Mouse (Mus musculus) 416B (cell line): ENCODE measurements around the gene Stat2.

Experiments used
- DNase-seq: peaks from one replicate; pipeline ENCODE4 v3.0.0; 2011; ENCODE audit warnings: low read depth

Gene Stat2

GRCm38 (mm10) chr10:128298243-128298642 lies 27.9 kb downstream of the Stat2 start:
- DNase-seq = peak; percentile 81

- DNase-seq = peak; percentile 26
Measured at GRCm38 (mm10) chr10:128298702-128299171, 28.4 kb downstream of the Stat2 start, which contains the start of gene Il23a. Gene Il23a (minus strand): TSS chr10:128298752.

- DNase-seq = peak; percentile 33
Measured at GRCm38 (mm10) chr10:128302357-128302756, 32.0 kb downstream of the Stat2 start.

GRCm38 (mm10) chr10:128302785-128303125 lies 32.4 kb downstream of the Stat2 start:
- no peak for DNase-seq

- DNase-seq = peak; percentile 100
Measured at GRCm38 (mm10) chr10:128303126-128304021, 33.0 kb downstream of the Stat2 start, which contains the start of gene Pan2. Gene Pan2 (plus strand): TSS chr10:128303335.

GRCm38 (mm10) chr10:128309654-128310053 lies 39.3 kb downstream of the Stat2 start:
- DNase-seq = no peak

GRCm38 (mm10) chr10:128310177-128310576 lies 39.8 kb downstream of the Stat2 start:
- no peak for DNase-seq

- DNase-seq = no peak
Measured at GRCm38 (mm10) chr10:128310902-128311301, 40.5 kb downstream of the Stat2 start.

GRCm38 (mm10) chr10:128315578-128315977 lies 45.2 kb downstream of the Stat2 start:
- DNase-seq = no peak

GRCm38 (mm10) chr10:128321641-128322040 lies 51.3 kb downstream of the Stat2 start:
- DNase-seq = no peak

GRCm38 (mm10) chr10:128322141-128323108 lies 52.1 kb downstream of the Stat2 start, which contains the start of gene Cnpy2:
Gene Cnpy2 (plus strand): TSS chr10:128322459.
- peak; percentile 94 for DNase-seq

GRCm38 (mm10) chr10:128323516-128323915 lies 53.2 kb downstream of the Stat2 start:
- DNase-seq = peak; percentile 59

GRCm38 (mm10) chr10:128326825-128327224 lies 56.5 kb downstream of the Stat2 start:
- no peak for DNase-seq

- DNase-seq = peak; percentile 53
Measured at GRCm38 (mm10) chr10:128327610-128328009, 57.3 kb downstream of the Stat2 start.

GRCm38 (mm10) chr10:128332358-128333249 lies 62.2 kb downstream of the Stat2 start:
- DNase-seq = peak; percentile 43

- peak; percentile 87 for DNase-seq
Measured at GRCm38 (mm10) chr10:128335582-128335981, 65.2 kb downstream of the Stat2 start.

GRCm38 (mm10) chr10:128336195-128336594 lies 65.8 kb downstream of the Stat2 start:
- DNase-seq = no peak

- DNase-seq = no peak
Measured at GRCm38 (mm10) chr10:128336597-128336996, 66.2 kb downstream of the Stat2 start.

- DNase-seq = peak; percentile 99
Measured at GRCm38 (mm10) chr10:128337306-128338181, 67.2 kb downstream of the Stat2 start, which contains the start of gene Cs. Gene Cs (plus strand): TSS chr10:128337734.

GRCm38 (mm10) chr10:128338415-128338814 lies 68.1 kb downstream of the Stat2 start:
- DNase-seq = peak; percentile 79
